Mouse (Mus musculus): ENCODE data around the gene Pum3.
A peak's percentile ranks its signal among the peaks of the same experiment; 100 is the strongest.
"Not testable (repeated sequence)": the region's sequence is repeated elsewhere in the genome, so short reads cannot be mapped to it uniquely, and the experiment has no call there.

Gene Pum3

DNA sequence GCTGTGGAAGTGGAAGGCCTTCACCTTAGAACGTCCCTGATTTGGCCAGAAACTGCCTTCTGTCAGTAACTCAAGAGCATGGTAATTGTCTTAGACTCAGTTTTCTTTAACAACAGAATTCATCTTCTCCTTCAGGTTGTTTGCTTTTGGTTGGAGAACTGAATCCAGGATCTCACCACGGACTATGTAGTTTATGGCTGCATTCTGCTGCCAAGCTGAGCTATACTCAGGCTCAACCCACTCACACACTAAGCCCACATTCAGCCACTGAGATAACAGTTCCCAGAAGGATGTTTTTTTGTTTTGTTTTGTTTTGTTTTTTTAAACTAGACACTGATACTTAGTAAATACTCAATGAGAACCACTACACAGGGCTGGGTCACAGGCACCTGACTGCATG, 38.3 kb downstream of the Pum3 start:
- no peak for DNase-seq

DNA sequence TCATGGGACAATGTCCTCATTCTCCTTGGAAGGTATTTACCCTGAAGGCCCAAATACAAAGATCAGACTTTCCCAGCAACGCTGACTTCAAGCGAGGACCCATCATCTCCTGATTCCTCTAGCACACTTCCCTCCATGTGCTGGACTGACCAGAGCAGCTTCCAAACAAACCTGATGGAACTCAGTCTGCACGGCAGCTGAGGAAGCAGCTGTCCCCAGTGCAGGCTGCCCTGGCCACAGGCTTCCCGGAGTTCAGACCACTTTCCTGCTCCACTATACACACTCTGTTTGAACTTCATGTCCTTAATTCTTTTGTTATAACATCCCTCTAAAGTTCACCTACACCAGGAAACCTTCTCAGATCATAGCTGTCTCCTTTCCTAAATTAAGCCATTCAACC, 40.1 kb downstream of the Pum3 start:
- DNase-seq, result not testable (repeated sequence)

DNA sequence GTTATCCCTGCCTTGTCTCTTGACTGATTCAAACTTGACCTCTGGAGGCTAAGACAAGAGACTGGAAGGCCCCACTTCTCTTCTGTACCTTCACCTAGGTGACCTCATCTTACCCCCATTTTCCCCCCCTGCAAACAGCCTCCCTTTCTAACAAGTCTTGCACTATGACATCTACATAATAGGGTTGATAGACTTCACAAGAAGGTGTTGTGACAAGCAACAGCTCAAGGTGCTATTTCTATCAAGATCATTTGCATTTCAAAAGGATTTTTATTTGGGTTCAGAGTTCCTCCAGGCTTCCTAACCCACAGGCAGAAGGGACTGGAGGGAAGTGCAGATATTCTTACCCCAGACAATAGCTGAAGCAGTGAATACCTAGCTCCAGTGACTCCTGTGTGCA, 44.3 kb downstream of the Pum3 start:
- no peak for DNase-seq

DNA sequence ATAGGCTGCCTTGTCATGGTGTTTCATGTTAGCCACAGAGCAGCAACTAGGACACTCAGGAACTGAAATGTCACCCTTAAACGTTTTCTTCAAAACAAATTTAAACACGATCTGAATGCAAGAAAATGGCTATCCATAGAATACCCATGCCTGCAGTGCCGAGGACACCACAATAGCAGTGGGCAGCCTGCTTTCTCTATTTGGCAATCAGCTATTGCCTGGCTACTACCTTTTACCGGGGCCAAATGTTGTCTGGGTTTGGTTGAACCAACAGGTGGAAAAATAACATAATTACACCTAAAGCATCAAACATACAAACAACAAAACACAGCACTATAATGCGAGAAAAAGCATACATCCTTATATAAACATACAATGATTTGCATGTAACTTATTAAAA, 46.4 kb downstream of the Pum3 start:
- DNase-seq, result no peak

DNA sequence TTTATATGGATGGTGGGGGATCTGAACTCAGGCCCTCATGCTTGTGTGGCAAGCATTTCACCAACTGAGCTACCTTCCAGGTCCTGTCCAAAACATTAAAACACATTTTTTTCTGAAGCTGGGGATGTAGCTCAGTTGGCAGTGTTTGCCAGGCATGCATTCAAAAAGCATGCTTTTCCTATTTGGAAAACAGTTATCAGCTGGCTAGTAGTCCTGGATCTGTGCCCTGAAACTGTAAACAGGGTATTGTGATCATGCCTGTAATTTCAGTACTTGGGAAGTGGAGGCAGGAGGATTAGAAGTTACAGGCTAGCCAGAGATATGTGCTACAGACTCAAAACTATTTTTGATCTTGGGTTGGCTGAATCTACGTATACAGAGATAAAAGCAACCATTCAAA, 47.5 kb downstream of the Pum3 start:
- no peak for DNase-seq

DNA sequence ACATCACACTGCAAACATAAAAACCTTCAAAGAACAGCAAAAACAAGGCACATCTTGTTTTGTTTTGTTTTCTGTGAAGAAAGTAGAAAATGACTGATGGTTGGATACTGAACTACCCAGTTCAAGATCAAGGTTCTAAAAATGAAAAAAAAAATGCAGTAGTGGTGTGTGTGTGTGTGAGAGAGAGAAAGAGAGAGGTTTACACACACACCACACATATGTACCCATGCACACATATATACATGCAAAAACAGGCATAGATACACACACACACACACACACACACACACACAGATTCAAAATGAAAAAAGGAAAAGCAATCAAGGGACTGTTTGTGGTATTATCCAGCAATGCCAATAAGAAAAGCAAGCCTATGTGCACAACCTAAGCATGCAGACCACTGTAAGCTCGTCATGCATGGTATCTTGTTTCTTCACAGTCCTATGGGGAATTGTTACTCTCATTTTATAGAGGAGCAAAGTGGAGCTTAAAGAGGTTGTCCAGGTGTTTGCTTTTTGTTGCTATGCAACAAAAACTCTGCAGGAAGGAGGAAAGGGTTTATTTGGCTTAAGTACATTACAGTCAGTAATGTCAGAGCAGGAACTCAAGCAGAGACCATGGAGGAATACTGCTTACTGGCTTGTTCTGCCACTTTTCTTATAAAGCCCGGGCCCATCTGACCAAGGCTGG, 49.8 kb downstream of the Pum3 start:
- DNase-seq, result no peak

DNA sequence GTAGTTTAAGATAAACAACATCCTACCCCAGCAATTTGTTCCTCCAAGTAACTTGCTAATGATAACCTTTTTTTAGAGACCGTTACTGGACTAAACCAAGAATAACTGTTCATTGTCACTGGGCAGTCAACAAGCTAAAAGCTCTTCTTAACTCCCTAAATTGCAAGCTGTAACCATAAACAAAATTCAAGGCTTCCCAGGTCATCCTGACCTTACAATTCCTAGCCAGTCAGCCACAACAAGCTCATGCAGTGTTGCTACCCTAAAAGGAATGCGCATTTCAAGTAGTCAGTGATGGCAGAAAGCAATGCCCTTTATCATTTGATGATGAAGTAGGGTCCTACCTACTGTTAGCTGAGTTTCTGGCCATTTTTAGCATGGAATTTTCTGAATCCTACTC, 58.8 kb downstream of the Pum3 start:
- no peak for DNase-seq

DNA sequence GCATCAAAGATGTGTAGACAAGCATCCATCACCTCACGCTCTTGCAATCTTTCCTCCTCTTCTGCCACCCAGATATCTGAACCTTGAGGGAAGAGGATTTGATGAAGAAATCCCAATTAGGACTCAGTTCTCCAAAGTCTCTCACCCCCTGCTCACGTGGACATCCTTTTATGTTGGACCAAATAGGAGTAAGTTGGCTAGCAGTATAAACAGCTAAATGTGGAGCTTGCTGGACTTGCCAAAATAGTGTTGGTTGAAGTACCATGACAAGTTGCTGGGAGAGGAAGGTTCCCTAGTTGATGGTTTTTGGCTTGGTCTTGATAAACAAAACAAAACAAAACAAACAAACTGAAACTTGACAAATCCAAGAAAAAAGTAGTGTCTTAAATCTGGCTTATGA, 59.5 kb downstream of the Pum3 start:
- DNase-seq, result no peak

DNA sequence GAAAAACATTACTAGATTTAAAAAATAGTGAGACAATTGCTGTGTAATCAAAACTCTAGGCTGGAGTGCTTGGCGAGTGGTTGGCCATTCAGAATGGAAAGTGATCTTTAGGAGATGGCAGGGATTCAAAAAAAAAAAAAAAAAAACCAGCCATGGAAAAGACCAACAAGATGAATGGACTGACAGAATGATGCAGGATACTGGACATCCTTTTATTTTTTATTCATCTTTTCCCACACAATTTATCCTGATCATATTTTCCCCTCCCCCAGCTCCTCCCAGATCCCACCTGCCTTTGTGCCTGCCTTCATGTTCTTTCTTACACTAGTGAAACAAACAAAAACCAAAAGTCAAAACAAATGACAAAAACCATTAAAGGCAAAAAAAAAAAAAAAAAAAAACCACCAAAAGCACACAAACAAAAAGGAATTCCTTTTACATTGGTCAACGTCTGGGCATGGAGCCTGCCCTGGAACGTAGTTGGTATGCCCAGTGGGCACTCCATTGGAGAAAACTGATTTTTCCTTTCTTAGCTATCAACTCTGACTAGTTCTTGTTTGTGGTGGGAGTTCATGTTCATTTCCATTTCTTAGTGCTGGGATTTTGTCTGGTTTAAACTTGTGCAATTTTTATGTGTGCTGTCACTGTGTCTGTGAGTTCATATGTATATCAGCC, 60.0 kb downstream of the Pum3 start:
- DNase-seq, result peak; percentile 20

DNA sequence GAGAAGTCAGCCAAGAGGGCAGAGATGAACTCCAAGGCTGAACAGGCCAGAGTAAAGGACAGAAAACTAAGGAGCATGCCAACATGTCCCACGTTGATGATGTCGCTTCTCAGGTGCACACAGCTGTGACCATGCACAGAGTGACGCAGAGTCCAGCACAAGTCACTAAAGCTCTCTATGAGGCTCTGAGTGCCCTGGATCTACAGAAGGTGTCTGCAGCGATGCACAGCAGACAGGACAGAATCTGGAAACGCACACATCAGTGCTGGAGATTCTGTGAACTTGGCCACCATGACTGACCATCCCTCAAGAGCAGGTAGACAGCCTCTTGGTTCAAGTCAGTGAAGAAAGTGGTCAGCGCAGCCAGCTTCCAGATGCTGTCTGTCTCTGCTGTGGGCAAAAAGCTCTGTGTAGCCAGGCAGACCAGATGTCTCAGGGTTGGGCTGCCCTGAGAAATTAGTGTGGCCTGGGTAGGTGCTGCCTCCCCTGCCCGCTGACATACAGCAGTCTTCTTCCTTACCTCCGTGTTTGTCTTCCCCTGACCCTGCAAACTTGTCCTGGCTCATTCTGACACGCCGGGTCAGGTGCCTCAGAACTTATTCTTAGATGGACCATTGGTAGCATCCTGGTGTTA, 63.4 kb downstream of the Pum3 start:
- DNase-seq, result no peak

DNA sequence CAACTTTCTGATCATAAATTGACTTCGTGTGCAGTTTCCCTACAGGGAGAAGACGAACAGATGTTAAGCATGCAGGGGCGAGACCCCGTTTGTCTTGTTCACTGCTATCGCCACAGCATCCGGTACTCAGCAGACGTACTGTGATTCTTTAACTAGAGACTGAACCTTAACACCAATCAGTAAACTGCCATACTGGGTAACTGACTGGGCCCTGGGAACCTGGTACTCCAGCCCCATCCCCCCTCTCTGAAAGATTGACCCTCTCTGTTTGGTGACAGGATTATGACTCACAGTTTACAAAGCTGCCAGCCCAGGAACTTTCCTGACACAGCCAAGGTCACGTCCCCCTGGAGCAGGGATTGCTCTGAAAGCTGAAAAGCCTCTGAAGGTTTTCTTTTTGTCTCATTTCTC, 65.1 kb downstream of the Pum3 start:
- DNase-seq, result peak; percentile 41

DNA sequence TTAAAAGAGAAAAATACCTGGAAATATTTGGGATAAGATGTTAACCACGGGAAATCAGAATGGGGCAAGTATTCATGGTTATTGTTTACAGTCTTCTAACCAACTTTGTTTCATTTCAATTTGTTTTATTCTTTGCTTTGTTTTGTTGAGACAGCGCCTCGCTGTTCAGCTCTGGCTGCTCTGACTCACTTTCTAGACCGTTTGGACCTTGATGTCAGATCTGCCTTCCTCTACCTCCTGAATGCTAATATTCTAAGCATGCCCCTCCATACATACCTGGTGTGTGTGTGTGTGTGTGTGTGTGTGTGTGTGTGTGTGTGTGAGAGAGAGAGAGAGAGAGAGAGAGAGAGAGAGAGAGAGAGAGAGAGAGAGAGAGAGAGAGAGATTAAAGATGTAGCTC, 65.7 kb downstream of the Pum3 start:
- no peak for DNase-seq

DNA sequence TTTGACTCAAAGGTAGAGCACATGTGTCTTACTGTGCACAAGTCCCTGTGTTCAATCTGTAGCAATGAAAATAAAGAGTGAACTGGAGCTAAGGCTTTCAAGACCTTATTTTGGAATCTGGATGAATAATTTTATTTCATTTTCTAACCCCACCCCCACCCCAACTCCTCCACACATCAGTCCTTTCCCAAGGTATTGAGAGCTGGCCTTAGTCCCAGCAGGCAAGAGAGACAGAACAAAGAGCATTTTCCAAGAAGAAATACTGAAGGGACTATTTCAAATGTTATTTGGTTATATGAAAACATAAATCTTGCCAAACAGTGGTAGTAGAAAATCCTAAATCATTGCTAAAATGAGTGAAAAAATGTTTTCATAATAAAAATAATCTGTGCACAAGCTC, 69.2 kb downstream of the Pum3 start:
- DNase-seq, result no peak

DNA sequence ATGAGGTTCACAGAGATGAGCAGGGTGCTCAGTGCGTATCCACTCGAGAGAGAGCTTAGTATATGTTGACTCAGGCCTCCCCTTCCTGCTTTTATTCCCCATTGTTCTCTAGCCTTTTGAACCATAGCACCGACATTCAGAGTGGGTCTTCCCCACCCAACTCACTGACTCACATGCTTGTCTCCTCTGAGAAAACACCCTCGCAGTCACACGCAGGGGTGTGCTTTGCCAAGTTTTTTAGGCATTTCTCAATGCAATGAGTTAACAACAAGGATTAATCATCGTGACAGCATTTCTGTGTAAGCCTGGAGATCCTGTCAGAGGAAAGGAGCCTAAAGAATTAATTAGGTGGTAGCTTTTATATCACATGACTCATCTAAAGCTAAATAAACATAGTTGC, 77.9 kb downstream of the Pum3 start:
- DNase-seq, result peak; percentile 37

DNA sequence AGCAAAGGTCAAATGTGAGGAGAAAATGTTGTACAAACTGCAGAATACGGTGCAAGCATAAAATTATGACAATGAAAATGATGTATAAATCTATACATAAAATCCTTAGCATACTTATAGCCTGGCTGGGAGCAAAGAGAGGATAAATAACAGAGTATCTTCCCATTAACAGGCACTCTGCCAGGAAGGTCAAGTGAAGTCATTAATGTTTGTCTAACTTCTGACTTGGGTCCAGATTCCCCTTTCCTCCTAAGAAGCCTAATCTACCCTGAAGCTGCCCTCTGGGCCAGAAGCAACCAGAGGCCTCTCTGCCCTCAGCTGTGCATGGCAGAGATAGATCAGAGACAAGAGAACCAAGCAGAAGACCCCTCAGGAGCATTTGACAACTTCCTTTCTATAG, 83.1 kb downstream of the Pum3 start:
- DNase-seq, result no peak
